Mouse (Mus musculus): ENCODE measurements around the gene Tmbim6. TPM values are rescaled to one million over a fixed set of nuclear protein-coding genes. Genes with fewer than 3 reads are reported as not detected.

The Tmbim6 gene
- polyA plus RNA-seq, 2 experiments, result 99.7 to 187 TPM

- no peak for ATAC-seq (ENCODE audit: insufficient read depth)
- no peak overlapping the region for H3K9ac ChIP-seq (replicated peaks)
- H3K4me1 ChIP-seq (replicated peaks; ENCODE audit: control insufficient read depth in 2 of 2, insufficient read depth in 2 of 2, low read length in 1 of 2), result no peaks in the 10 kb centered on the region; a peak in 1 of 4 replicates
- no peaks in the 10 kb centered on the region for H3K27me3 ChIP-seq (ENCODE audit: control insufficient read depth, insufficient read depth, low read length)
- H3K9me3 ChIP-seq (ENCODE audit: control insufficient read depth, low read length), result no peaks in the 10 kb centered on the region
- no peak overlapping the region for H3K4me3 ChIP-seq (ENCODE audit: insufficient read depth in 1 of 2, low read depth in 2 of 2, low read length in 2 of 2)
- TF ChIP-seq EP300 (IDR thresholded peaks at IDR 0.05; ENCODE audit: low read depth) (no peak), CTCF (IDR thresholded peaks at IDR 0.05; ENCODE audit: low read depth) (no peak)
- no peaks in the 10 kb centered on the region for H3K36me3 ChIP-seq (replicated peaks; ENCODE audit: control insufficient read depth, insufficient read depth, low read depth)
- WGBS (ENCODE audit: insufficient replicate concordance), result 47% methylated on average over 6 of the region's 6 CpGs
- no peak for DNase-seq (ENCODE audit: low read depth in 3 of 3, low spot score in 3 of 3)
- no peak overlapping the region for H3K27ac ChIP-seq
- no peak overlapping the region for H3K4me2 ChIP-seq (ENCODE audit: low read depth)
These were observed 41.1 kb upstream of the Tmbim6 start for GRCm38 (mm10) chr15:99351610-99352009.

GRCm38 (mm10) chr15:99352306-99352705, 40.4 kb upstream of the Tmbim6 start:
- TF ChIP-seq CTCF (IDR thresholded peaks at IDR 0.05; ENCODE audit: low read depth) (no peak), EP300 (IDR thresholded peaks at IDR 0.05; ENCODE audit: low read depth) (no peak)
- Histone ChIP-seq H3K9me3 (ENCODE audit: control insufficient read depth, low read length) (no peaks in the 10 kb centered on the region), H3K36me3 (replicated peaks; ENCODE audit: control insufficient read depth, insufficient read depth, low read depth) (no peaks in the 10 kb centered on the region), H3K27me3 (ENCODE audit: control insufficient read depth, insufficient read depth, low read length) (no peaks in the 10 kb centered on the region), H3K4me1 (replicated peaks; ENCODE audit: control insufficient read depth in 2 of 2, insufficient read depth in 2 of 2, low read length in 1 of 2) (no peaks in the 10 kb centered on the region; a peak in 1 of 4 replicates), H3K27ac (no peak overlapping the region), H3K4me2 (ENCODE audit: low read depth) (no peak overlapping the region), H3K4me3 (ENCODE audit: insufficient read depth in 1 of 2, low read depth in 2 of 2, low read length in 2 of 2) (no peak overlapping the region), H3K9ac (replicated peaks) (no peak overlapping the region)
- ATAC-seq (ENCODE audit: insufficient read depth) (no peak), DNase-seq (ENCODE audit: low read depth in 3 of 3, low spot score in 3 of 3) (no peak)
- 39% methylated on average over 5 of the region's 5 CpGs for WGBS (ENCODE audit: insufficient replicate concordance)

- Histone ChIP-seq H3K27ac (no peak overlapping the region), H3K4me2 (ENCODE audit: low read depth) (no peak overlapping the region), H3K27me3 (ENCODE audit: control insufficient read depth, insufficient read depth, low read length) (no peaks in the 10 kb centered on the region), H3K9me3 (ENCODE audit: control insufficient read depth, low read length) (no peaks in the 10 kb centered on the region), H3K9ac (replicated peaks) (no peak overlapping the region), H3K4me1 (replicated peaks; ENCODE audit: control insufficient read depth in 2 of 2, insufficient read depth in 2 of 2, low read length in 1 of 2) (no peaks in the 10 kb centered on the region), H3K36me3 (replicated peaks; ENCODE audit: control insufficient read depth, insufficient read depth, low read depth) (no peaks in the 10 kb centered on the region), H3K4me3 (ENCODE audit: insufficient read depth in 1 of 2, low read depth in 2 of 2, low read length in 2 of 2) (no peak overlapping the region)
- TF ChIP-seq EP300 (IDR thresholded peaks at IDR 0.05; ENCODE audit: low read depth) (no peak), CTCF (IDR thresholded peaks at IDR 0.05; ENCODE audit: low read depth) (no peak)
- 33% methylated on average over 6 of the region's 6 CpGs for WGBS (ENCODE audit: insufficient replicate concordance)
- ATAC-seq (ENCODE audit: insufficient read depth) (no peak), DNase-seq (ENCODE audit: low read depth in 3 of 3, low spot score in 3 of 3) (no peak)
These were observed 37.0 kb upstream of the Tmbim6 start for GRCm38 (mm10) chr15:99355660-99356059.

GRCm38 (mm10) chr15:99356462-99356861, 36.2 kb upstream of the Tmbim6 start:
- H3K27ac ChIP-seq, result no peak overlapping the region
- ATAC-seq (ENCODE audit: insufficient read depth) (no peak), DNase-seq (ENCODE audit: low read depth in 3 of 3, low spot score in 3 of 3) (no peak)
- H3K9me3 ChIP-seq (ENCODE audit: control insufficient read depth, low read length), result no peaks in the 10 kb centered on the region
- no peak overlapping the region for H3K9ac ChIP-seq (replicated peaks)
- no peaks in the 10 kb centered on the region for H3K27me3 ChIP-seq (ENCODE audit: control insufficient read depth, insufficient read depth, low read length)
- 53% methylated on average over 6 of the region's 6 CpGs for WGBS (ENCODE audit: insufficient replicate concordance)
- H3K36me3 ChIP-seq (replicated peaks; ENCODE audit: control insufficient read depth, insufficient read depth, low read depth), result no peaks in the 10 kb centered on the region
- H3K4me2 ChIP-seq (ENCODE audit: low read depth), result no peak overlapping the region
- H3K4me3 ChIP-seq (ENCODE audit: insufficient read depth in 1 of 2, low read depth in 2 of 2, low read length in 2 of 2), result no peak overlapping the region
- TF ChIP-seq EP300 (IDR thresholded peaks at IDR 0.05; ENCODE audit: low read depth) (no peak), CTCF (IDR thresholded peaks at IDR 0.05; ENCODE audit: low read depth) (no peak)
- H3K4me1 ChIP-seq (replicated peaks; ENCODE audit: control insufficient read depth in 2 of 2, insufficient read depth in 2 of 2, low read length in 1 of 2), result no peaks in the 10 kb centered on the region

- ATAC-seq (ENCODE audit: insufficient read depth) (no peak), DNase-seq (ENCODE audit: low read depth in 3 of 3, low spot score in 3 of 3) (no peak)
- Histone ChIP-seq H3K4me1 (replicated peaks; ENCODE audit: control insufficient read depth in 2 of 2, insufficient read depth in 2 of 2, low read length in 1 of 2) (no peaks in the 10 kb centered on the region), H3K4me2 (ENCODE audit: low read depth) (no peak overlapping the region), H3K4me3 (ENCODE audit: insufficient read depth in 1 of 2, low read depth in 2 of 2, low read length in 2 of 2) (no peak overlapping the region), H3K9ac (replicated peaks) (no peak overlapping the region), H3K36me3 (replicated peaks; ENCODE audit: control insufficient read depth, insufficient read depth, low read depth) (no peaks in the 10 kb centered on the region), H3K9me3 (ENCODE audit: control insufficient read depth, low read length) (no peaks in the 10 kb centered on the region), H3K27ac (no peak overlapping the region), H3K27me3 (ENCODE audit: control insufficient read depth, insufficient read depth, low read length) (no peaks in the 10 kb centered on the region)
- TF ChIP-seq EP300 (IDR thresholded peaks at IDR 0.05; ENCODE audit: low read depth) (no peak), CTCF (IDR thresholded peaks at IDR 0.05; ENCODE audit: low read depth) (no peak)
- WGBS (ENCODE audit: insufficient replicate concordance), result 68% methylated on average over 9 of the region's 9 CpGs
These were observed 33.7 kb upstream of the Tmbim6 start for GRCm38 (mm10) chr15:99358952-99359351.

Measured in liver, embryonic 14.5 days (tissue).